Mouse (Mus musculus) cerebellum, adult 9-11 months (tissue): Measurements from ENCODE around the gene Cep104.

Experiments used
- DNase-seq: peaks from one replicate; pipeline ENCODE4 v3.0.0; 2022

Cep104 gene

GRCm38 (mm10) chr4:154053065-154053464 lies 78.1 kb downstream of the Cep104 start:
- no peak for DNase-seq

GRCm38 (mm10) chr4:154055482-154055881 lies 80.5 kb downstream of the Cep104 start:
- no peak for DNase-seq

GRCm38 (mm10) chr4:154056046-154056445 lies 81.1 kb downstream of the Cep104 start:
- no peak for DNase-seq

- no peak for DNase-seq
Observed at GRCm38 (mm10) chr4:154056661-154057060, 81.7 kb downstream of the Cep104 start.

GRCm38 (mm10) chr4:154057696-154058095 lies 82.7 kb downstream of the Cep104 start:
- no peak for DNase-seq
